Mouse (Mus musculus) activated CD4-positive, CD25-positive, alpha-beta regulatory T cell (primary cell): ENCODE measurements around the gene Ctdspl. TPM values are rescaled to one million over a fixed set of nuclear protein-coding genes. Genes with fewer than 3 reads are reported as not detected.

Source experiments
- polyA plus RNA-seq, 2 experiments: library from polyadenylated mRNA; unstranded; fragments of 100-300 nt; shearing (Covaris generic); gene quantifications; one replicate each; pipeline ENCODE4 v1.2.1; 2017

Gene Ctdspl
- polyA plus RNA-seq: 1 to 10 TPM in 1 of 2 experiments, under 1 TPM in 1; 0.75 to 1.2 TPM

GRCm38 (mm10) chr9:118926111-118926650, at the start of gene Ctdspl:
Ctdspl (plus strand) TSS chr9:118926453.

DNA sequence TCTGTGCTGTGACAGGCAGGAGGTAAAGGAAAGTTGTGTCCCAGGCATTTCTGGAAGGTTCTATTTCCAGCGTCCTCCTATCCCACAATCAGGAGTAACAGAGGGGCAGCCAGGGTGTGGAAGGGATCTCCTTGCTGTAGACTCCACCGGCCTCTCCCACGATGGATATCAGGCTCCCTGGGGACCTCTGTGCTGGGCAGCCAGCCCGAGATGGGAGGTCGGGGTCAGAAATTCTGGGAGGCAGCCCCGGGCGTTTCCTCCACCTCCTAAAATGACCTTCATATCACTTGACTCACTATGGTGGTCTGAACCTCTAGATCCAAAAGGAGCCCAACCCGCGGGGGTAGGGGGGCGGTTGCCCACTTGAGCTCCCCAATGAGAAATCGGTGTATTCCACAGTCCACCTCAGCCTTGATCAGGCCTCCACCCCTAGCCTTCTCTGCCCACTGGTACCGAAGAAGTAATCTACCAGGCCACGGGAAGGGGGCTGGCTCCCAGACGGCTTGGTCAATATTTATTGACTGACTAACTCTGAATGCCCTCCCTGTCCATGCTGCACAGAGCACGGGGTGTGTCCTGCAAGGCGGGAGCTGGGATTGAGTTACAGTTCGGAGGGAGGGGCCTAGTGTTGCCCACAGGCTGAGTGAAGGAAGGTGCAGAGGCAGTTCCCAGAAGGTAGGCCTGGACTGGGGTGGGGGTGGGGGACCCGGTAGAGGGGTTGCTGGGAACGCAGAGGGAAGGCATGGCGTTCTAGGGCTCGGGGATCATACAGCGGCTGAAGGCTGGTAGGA, 126.1 kb downstream of the Ctdspl start, which contains the start of gene Vill:
TSS of gene Vill (plus strand) at position 625 of the 791 bp plus-strand sequence.

Other genes starting within 250 kb of the Ctdspl start
- 10 to 100 TPM; 10.5 to 34.8 TPM for gene Vill, start 126.3 kb downstream of the Ctdspl start, polyA plus RNA-seq
- 10 to 100 TPM in 1 of 2 experiments, 1 to 10 TPM in 1; 4.1 to 10.7 TPM for gene Plcd1, start 167.0 kb downstream of the Ctdspl start, polyA plus RNA-seq
- gene Dlec1, start 176.0 kb downstream of the Ctdspl start, polyA plus RNA-seq: under 1 TPM; 0.10 to 0.36 TPM
- gene Acaa1b, start 230.6 kb downstream of the Ctdspl start, polyA plus RNA-seq: under 1 TPM; 0.21 to 0.37 TPM
- gene Gm47289, start 232.7 kb downstream of the Ctdspl start, polyA plus RNA-seq: under 1 TPM in 1 of 2 experiments, not detected in 1; 0.18 TPM